Mouse (Mus musculus) heart, postnatal 0 days (tissue): ENCODE results near the gene Fer.

Experiments
- CTCF ChIP-seq: IDR thresholded peaks from 2 replicates; pipeline ENCODE4 v1.5.1; 2016; ENCODE audit warnings: antibody characterized with exemption, control low read depth, low read depth
- EP300 ChIP-seq: IDR thresholded peaks from 2 replicates; pipeline ENCODE4 v1.6.1; 2016; ENCODE audit warnings: antibody characterized with exemption, low read depth

- TF ChIP-seq CTCF, result no peak
- no peak for TF ChIP-seq EP300
Observed at GRCm38 (mm10) chr17:63831550-63831949, 31.3 kb upstream of the Fer start.
